Mouse (Mus musculus): ENCODE measurements around the gene Srsf10.

Srsf10 gene

DNA sequence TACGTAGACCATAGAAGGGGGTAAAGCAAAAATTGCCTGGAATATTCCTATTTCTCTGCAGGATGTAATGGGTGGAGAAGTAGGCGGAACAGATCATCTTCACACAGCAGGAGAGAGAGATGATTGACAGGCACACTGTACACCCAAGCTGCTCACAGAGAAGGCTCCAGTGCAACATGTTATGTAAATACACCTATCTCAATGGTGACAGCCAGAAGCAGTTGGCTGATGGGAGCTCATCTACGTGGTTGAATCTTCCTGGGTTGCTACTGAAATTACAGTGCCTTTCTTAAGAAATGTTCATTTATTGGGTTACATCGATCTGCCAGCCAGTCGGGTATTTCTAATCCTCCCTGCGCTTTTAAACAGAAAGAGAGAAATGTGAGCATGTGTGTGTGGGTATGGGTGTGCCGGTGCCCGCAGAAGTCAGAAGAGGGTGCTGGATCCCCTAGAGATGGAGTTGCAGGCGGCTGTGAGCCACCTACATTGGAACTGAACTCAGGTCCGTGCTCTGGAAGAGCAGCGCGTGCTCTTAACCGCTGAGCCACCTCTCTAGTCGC is 1.5 kb upstream of the Srsf10 start:
- intact Hi-C loops (cut with DNase I), result no loop called here

DNA sequence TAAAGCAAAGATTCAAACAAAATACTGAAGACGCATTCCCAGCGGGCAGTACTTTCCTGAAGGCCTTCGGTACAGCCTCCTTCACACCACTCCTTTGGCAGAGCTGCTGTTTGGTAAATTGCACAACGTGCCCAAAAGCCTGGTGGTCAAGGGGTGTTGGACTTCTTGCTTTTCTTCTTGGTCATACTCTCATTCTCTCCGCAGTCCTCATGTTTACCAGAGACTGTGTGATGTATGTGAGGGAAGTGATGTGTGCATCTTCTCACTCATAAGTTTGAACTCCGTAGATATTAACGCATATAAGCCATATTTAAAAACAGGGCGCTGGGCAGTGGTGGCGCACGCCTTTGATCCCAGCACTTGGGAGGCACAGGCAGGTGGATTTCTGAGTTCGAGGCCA is 917 bp upstream of the Srsf10 start:
- intact Hi-C loops (cut with DNase I), result loop anchor here (5.0 kb wide), 1 partner anchor 32 kb away; no protein-coding TSS in a partner anchor

DNA sequence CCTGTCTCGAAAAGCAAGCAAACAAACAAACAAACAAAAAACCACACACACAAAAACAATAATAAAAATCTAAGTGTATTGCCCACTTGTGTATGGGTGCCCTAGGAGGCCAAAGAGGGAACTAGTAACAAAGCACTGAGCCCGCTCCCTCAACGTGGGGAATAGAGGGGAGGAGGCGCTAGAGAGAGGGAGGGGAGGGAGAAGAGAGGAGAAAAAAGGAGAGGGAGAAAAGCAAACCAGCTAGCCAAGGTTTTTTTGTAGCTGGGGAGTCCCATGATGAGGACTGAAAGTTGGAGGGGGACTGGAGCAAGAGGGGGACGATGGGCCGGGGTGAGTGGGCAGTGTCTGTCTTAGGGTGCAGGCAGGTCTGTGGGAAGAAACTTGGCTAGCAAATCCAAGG is 467 bp upstream of the Srsf10 start:
- intact Hi-C loops (cut with DNase I), result loop anchor here (5.0 kb wide), 1 partner anchor 33 kb away; no protein-coding TSS in a partner anchor

DNA sequence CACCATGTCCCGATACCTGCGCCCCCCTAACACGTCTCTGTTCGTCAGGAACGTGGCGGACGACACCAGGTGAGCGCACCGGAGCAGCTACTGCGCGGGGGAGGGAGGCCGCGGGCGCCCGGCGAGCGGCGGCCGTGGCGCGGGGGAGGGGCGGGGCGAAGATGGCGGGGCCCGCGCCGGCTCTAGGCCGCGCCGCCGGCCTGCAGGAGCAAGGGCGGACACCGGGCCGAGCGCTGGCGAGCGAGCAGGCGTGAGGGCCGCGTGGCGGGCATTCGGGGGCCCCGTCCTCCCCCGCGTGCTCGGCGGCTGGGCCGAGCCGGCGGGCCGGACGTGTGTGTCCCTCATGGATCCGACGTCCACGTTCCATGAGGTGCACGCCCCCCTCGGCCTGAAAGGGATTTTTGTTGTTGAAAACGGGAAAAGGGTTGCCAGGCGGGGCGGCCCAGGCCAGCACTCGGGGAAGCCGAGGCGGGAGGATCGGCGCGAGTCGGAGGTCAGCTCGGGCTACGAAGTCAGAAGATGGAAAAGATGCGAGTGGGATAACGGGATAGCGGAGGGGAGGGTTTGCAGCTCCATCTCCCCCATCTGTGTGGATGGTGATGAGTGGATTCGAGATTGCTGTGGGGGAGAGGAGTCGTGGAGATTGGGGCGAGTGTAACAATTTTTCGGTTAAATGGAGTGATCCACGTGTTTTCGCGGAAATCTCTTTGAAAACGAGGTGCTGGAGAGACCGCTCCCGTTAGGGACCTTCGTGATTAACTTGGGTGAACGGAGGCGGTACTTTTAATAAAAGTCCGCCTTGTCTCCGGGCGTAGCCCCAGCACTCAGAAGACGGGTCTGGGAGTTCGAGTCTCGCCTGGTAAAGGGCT is 910 bp downstream of the Srsf10 start:
- intact Hi-C loops (cut with DNase I), result loop anchor here (2.0 to 5.0 kb wide), 2 partner anchors 16 to 34 kb away; partner anchors contain the start of gene Pnrc2

DNA sequence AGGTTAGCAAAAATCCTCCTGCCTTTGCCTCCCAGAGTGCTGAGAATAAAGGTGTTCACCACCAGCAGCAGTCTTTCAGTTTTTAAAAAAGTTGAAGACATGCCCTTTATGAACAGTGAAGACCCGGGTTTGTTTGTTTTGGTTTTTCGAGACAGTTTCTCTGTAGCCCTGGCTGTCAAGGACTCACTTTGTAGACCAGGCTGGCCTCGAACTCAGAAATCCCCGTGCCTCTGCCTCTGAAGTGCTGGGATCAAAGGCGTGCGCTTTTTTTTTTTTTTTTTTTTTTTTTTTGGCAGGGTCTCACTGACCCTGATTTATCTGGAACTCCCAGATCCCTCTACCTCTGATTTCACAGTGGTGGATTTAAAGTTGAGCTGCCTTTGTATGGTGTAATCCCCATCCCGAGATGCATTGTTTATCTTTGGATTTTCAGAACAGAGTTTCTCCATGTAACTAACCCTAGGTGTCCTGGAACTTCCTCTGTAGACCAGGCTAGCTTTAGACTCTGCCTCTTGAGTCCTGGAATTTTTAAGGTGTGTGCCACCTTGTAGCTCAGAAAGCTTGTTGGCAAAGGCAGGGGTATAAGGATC is 2.1 kb downstream of the Srsf10 start:
- intact Hi-C loops (cut with DNase I), result loop anchor here (2.0 to 5.0 kb wide), 2 partner anchors 15 to 35 kb away; partner anchors contain the start of gene Pnrc2

DNA sequence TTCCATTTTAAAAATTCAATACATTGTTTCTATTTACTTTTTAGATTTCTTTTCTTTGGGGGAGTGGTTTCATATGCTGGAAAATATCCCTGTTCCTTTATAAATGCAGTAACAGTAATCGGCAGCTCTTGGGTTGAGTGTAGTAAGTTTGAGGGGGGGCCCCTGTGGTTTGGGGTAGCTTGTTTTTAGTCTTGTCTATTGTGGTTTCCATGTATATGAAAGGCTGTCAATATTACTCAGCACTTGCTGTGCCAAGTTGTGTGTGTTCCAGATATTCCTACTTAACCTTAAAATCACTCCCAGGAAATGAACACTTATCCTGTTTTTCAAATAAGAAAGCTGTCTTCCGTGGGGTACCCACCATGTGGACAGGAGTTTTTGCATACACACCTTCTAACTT is 13.4 kb downstream of the Srsf10 start:
- intact Hi-C loops (cut with DNase I), result no loop called here

DNA sequence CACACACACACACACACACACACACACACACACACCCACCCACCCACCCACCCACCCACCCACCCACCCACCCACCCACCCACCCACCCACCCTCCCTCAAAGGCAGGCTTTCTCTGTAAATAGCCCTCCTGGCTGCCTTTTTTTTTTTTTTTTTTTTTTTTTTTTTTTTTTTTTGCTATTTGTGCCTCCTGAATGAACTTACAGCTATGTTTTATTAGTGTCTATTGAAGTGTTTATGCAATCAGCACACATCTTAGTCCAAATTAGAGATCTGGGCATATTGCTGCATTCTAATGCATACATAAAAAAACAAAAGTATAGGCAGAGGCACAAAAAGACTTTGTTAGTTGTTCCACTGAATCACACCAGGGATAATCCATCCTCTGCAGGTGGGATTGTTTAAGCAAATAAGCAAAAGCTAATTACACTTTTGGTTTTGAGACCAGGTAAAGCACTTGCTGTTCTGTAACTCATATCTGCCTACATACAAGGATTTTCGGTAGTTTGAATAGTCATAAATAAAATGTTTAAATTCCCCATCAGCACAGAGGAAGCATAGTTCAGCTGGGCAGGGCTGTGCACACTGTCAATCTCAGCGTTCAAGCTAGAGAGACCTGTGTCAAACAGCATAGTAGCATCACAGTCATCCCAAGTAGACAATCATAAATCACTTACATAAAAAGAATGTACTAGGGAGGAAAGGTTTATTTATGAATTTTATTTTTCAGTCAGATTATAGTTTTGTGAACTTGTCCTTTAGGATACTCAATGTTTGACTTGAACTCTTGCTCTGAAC is 14.9 kb downstream of the Srsf10 start:
- intact Hi-C loops (cut with DNase I), result no loop called here

DNA sequence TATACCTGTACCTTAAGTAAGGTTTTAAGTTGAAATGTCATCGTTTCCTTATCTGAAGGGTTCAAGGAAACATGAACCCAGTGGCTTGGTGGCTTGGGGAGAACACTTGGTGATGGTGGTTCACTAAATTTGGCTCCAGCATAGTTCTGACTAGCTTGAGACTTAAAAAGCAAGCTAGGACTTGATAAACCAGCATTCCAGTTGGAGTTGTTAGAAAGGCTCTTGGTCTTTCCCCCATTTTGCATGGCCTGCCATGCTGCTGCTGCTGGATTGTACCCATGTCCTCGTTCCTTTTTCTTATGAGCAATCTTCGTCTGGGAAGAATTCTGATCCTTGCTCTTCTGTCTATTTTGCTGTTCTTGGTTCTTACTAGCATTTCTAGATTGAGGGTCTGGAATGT is 16.5 kb downstream of the Srsf10 start:
- intact Hi-C loops (cut with DNase I), result loop anchor here (2.0 kb wide), 1 partner anchor 15 kb away; no protein-coding TSS in a partner anchor

DNA sequence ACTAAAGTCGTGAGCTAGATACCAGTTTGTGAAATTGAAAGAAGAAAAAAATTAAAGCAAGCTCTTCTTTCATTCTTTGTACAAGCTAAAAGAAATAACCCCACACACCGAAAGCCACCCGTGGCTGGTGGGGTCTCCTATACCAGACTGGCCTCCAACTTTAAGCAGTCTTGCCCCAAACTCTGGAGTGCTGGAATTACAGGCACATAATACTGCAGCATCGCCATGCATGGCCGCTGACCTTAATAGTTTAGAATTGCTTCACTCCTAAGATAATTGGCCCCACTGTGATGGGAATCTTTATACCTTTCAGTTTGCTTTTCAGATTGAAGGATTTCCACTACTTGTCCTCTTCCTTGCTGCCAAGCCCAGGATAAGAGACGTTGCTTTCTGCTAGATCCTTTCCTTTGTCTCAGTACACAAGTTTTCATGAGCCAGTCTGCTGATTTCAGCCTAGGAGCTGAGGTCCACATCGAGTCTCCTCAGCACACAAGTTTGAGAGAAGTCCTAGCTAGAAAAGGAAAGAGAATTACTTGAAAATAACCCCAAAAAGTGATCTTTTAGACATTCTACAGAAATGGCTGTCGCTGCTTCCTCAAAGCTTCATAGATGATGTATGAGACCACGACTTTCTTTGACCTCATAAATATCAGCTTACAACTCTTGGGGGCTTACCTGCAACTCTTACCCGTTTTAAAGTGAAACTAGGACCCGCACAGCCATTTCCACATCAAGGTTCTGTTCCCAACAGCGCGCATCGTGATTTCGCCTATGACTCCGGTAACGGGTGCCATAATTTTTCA is 17.2 kb downstream of the Srsf10 start:
- intact Hi-C loops (cut with DNase I), result loop anchor here (2.0 kb wide), 1 partner anchor 16 kb away; no protein-coding TSS in a partner anchor

DNA sequence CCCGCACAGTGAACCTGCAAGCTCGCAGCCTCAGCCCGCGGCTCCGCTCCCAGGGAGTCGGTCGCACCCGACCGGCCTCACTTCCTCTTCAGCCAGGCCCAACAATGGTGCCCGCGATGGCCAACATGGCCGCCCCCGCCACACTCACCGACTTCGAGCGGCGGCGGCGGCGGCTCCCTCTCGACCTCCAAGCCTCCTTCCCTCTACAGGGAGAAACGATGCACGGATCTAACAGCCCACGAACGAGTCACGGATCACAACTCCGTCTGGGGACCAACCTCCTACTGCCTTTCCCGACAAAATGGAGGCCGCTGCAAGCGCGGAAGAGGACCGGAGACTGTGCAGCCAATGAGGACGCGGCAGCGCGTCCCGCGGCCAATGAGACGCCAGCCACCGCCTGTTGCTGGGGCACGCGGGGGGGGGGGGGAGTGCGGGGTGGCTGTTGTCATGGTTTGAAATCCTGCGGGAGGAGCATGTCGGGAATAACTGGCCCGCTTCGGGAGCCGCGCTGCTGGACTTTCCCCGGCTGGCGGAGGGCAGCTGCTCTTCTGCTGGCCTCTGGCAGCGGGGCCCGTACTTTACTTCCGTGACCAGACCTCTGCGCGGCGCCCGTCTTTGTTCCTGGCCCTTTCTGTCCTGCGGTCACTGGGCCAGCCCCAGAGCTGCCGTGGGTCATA is 18.1 kb downstream of the Srsf10 start, which contains the start of gene Pnrc2:
TSS of gene Pnrc2 (minus strand) at position 325 of the 677 bp plus-strand sequence.
- intact Hi-C loops (cut with DNase I), result loop anchor here (2.0 kb wide), 1 partner anchor 17 kb away; no protein-coding TSS in a partner anchor

DNA sequence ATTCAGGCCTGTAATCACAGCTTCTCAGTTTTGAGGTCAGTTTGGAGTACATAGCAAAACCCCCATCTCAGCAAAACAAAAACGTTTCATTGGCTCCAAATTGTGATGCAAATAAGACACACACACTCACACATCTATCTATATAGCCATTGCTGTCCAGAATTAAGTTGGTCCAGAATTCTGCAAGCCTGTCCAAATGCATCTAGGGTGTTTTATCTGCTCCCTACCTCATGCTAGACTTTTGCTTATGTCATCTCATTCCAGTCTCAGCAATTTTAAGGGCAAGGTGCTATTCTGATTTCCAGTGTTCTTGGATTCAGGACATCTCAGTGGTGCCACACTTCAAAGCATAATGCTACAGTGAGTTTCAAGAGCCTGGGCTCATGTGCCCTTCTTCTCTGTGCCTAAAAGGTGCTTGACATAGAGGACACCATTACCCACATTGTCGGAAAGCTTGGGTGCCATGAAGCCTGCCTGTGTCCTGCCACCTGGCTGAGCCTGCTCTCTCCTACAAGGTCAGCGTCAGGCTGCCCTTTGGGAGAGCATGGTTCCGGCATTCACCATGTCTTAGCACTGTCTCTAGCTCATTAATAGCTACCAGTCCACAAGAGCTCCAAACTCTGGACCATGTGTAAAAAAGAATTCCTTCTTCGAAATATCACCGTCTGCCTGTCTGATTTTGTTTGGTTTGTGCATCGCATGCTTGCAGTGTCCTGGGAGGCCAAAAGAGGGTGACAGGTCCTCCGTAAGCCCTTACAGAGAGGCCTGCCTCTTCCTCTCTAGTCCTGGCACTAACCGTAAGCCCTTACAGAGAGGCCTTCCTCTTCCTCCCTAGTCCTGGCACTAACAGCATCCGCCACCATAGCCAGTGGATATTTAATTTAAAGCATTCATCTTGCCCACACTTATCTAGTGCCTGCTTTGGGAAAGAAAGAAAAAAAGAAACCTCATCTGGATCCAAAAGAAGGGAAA is 19.3 kb downstream of the Srsf10 start:
- intact Hi-C loops (cut with DNase I), result no loop called here

DNA sequence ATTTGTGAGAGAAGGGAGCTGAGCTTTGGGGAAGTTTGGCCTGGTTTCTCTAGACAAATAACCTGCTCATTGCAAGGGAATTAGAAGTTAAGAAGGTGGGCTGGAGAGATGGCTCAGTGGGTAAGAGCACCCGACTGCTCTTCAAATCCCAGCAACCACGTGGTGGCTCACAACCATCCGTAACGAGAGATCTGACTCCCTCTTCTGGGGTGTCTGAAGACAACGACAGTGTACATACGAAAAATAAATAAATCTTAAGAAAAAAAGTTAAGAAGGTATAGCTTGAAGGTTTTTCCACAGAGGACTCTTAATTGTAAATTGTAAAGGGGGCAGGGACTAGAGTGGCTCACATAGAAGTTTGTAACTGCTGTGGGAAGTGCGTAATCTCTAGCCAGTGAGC is 20.0 kb downstream of the Srsf10 start:
- intact Hi-C loops (cut with DNase I), result no loop called here

DNA sequence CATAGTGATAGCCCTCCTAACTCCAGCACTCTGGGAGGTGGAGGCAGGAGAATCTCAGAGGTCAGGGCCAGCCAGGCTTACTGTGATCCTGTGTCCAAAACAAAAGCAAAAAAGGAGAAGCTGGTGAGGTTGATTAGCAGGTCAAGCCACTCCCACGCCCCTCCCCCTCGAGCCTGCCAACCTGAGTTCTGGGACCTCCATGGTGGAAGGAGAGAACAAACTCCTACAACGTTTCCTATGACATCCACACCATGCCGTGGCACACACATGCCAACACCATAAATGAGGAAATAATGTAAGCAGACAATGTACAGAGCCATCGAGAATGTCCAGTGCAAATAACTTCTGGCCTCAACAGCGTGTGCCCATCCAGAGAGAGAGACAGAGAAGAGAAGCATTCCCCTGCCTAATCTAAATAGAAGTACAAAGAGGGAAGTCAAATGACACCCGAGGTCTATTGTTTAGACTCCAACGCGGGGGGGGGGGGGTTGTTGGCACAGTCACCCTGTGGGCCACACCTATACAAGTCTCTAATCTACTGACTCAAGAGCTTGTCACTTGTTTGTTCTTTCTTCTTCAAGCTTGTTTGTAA is 20.5 kb downstream of the Srsf10 start:
- intact Hi-C loops (cut with DNase I), result loop anchor here (2.0 kb wide), 1 partner anchor 75 kb away; no protein-coding TSS in a partner anchor

DNA sequence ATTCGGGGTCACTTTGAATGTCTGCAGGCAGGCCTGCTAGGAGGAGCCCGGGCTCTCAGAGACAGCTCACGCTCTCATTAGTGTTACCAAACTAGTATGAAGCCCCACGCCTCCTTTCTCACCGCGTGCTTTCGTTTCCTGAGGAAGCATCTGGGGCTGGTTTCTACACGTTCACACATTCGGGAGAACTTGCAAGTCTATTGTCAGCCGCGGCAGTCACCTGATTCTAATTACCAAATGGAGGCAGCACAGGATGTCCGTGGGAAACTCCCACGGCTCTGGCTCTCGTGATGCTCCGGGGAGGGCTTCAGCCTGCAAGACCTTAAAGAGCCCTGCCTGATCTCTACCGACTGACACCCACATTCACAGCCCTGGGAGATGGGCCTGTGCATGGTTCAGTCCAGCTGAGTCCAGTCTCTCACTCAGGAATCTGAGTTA is 21.1 kb downstream of the Srsf10 start:
- intact Hi-C loops (cut with DNase I), result loop anchor here (2.0 kb wide), 1 partner anchor 76 kb away; no protein-coding TSS in a partner anchor

DNA sequence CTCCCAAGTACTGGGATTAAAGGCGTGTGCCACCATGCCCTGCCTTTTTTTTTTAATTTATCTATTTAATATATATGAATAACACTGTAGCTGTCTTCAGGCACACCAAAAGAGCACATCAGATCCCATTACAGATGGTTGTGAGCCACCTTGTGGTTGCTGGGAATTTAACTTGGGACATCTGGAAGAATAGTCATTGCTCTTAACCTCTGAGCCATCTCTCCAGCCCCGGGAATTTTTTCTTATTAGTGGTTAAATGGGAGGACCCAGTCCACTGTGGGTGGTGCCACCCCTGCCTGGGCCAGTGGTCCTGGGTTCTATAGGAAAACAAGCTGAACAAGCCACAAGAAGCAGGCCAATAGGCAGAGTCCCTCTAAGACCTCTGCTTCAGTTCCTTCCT is 22.2 kb downstream of the Srsf10 start:
- intact Hi-C loops (cut with DNase I), result loop anchor here (2.0 kb wide), 1 partner anchor 77 kb away; no protein-coding TSS in a partner anchor

DNA sequence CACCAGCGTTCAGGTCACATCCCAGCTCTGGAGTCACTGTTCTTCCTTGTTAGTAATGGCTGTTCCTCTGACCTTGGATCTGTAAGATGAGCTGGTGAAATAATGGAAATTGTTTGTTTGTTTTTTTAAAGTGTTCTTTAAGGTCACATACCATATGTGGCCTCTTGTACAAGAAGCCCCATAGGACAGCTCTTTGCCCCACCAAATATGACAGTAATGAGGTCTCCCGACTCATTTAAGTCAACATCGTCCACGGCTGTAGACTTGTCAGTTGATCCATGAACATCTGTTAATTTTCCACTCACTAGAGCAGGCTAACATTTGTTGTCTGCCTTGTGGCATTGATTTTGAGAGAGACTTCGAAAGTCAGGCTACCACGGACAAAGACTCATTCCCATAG is 23.5 kb downstream of the Srsf10 start:
- intact Hi-C loops (cut with DNase I), result no loop called here

DNA sequence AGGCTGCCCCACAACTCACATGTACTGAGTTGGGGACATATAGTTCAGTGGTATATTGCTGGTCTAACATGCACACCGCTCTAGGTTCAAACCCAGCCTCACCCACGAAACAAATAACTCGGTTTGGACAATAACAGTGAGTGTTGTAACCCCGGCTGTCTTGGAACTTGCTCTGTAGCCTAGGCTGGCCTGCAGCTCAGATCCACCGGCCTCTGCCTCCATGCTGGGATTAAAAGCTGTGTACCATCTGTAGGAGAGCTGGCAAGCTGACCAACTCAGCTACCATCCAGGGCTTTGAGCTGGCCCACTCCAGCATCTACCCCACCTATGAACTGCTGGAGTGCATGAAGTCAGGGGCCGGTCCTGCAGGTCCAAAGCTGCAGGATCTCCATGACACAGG is 24.5 kb downstream of the Srsf10 start:
- intact Hi-C loops (cut with DNase I), result loop anchor here (5.0 kb wide), 1 partner anchor 63 kb away; no protein-coding TSS in a partner anchor

DNA sequence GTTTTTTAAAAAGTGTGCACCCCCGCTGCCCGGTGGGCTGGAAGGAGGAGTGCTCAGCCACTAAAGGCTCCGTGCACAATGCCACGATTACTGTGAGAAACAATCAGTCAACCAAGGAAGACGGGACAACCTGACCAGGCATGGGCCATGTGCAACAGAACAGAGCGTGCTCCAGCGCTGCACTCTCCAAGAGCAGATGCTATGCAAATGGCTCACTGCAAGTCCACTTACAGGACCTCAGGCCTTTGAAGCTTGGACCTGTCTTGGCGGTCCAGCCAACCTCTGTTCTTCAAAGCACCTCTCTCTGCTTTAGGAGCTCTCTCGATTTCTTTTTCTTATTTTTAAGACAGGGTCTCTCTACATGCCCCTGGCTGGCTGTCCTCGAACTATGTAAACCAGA is 25.0 kb downstream of the Srsf10 start:
- intact Hi-C loops (cut with DNase I), result loop anchor here (5.0 kb wide), 1 partner anchor 63 kb away; no protein-coding TSS in a partner anchor

All from adrenal gland (tissue).